Mouse (Mus musculus): ENCODE results near the gene Tshz2. TPM values are rescaled to one million over a fixed set of nuclear protein-coding genes. Genes with fewer than 3 reads are reported as not detected.

Gene Tshz2
- polyA plus RNA-seq, 1 experiment from 2014 or later = 5.9 TPM

- no peak overlapping the region for H3K9ac ChIP-seq (ENCODE audit: low read length)
- no peak overlapping the region for H3K4me3 ChIP-seq (ENCODE audit: low read depth, low read length)
- H3K4me1 ChIP-seq (ENCODE audit: control insufficient read depth, insufficient read depth, low read length) = no peaks in the 10 kb centered on the region
- no peak overlapping the region for H3K4me2 ChIP-seq (ENCODE audit: low read depth, severe bottlenecking)
- no peaks in the 10 kb centered on the region for H3K27me3 ChIP-seq (ENCODE audit: control insufficient read depth, insufficient read depth, low read length)
- H3K27ac ChIP-seq (replicated peaks; ENCODE audit: low read depth, low read length) = no peak overlapping the region
- H3K9me3 ChIP-seq (ENCODE audit: control insufficient read depth, low read length) = no peaks in the 10 kb centered on the region
- no peaks in the 10 kb centered on the region for H3K36me3 ChIP-seq (ENCODE audit: control insufficient read depth, insufficient read depth, low read length)
- 83% methylated on average over 5 of the region's 5 CpGs for WGBS
- no peak for DNase-seq (ENCODE audit: low spot score)
- no peak for ATAC-seq (ENCODE audit: insufficient number of reproducible peaks, low FRiP score, low TSS enrichment, low read depth)
Observed at GRCm38 (mm10) chr2:169674209-169674608, 41.4 kb downstream of the Tshz2 start.

- no peak for DNase-seq (ENCODE audit: low spot score)
- no peak for ATAC-seq (ENCODE audit: insufficient number of reproducible peaks, low FRiP score, low TSS enrichment, low read depth)
Observed at GRCm38 (mm10) chr2:169679264-169679663, 46.5 kb downstream of the Tshz2 start.

GRCm38 (mm10) chr2:169679951-169680350 is 47.1 kb downstream of the Tshz2 start:
- no peak overlapping the region for H3K4me2 ChIP-seq (ENCODE audit: low read depth, severe bottlenecking)
- no peak overlapping the region for H3K9ac ChIP-seq (ENCODE audit: low read length)
- no peaks in the 10 kb centered on the region for H3K27me3 ChIP-seq (ENCODE audit: control insufficient read depth, insufficient read depth, low read length)
- no peak overlapping the region for H3K4me3 ChIP-seq (ENCODE audit: low read depth, low read length)
- 69% methylated on average over 5 of the region's 5 CpGs for WGBS
- DNase-seq (ENCODE audit: low spot score) = no peak
- H3K9me3 ChIP-seq (ENCODE audit: control insufficient read depth, low read length) = no peaks in the 10 kb centered on the region
- H3K4me1 ChIP-seq (ENCODE audit: control insufficient read depth, insufficient read depth, low read length) = no peaks in the 10 kb centered on the region
- H3K36me3 ChIP-seq (ENCODE audit: control insufficient read depth, insufficient read depth, low read length) = no peaks in the 10 kb centered on the region
- no peak for ATAC-seq (ENCODE audit: insufficient number of reproducible peaks, low FRiP score, low TSS enrichment, low read depth)
- H3K27ac ChIP-seq (replicated peaks; ENCODE audit: low read depth, low read length) = no peak overlapping the region

More at GRCm38 (mm10) chr2:169679264-169679663, 46.5 kb downstream of the Tshz2 start:
- no peak overlapping the region for H3K4me3 ChIP-seq (ENCODE audit: low read depth, low read length)
- no peaks in the 10 kb centered on the region for H3K27me3 ChIP-seq (ENCODE audit: control insufficient read depth, insufficient read depth, low read length)
- no peaks in the 10 kb centered on the region for H3K36me3 ChIP-seq (ENCODE audit: control insufficient read depth, insufficient read depth, low read length)
- H3K9ac ChIP-seq (ENCODE audit: low read length) = no peak overlapping the region
- no peak overlapping the region for H3K27ac ChIP-seq (replicated peaks; ENCODE audit: low read depth, low read length)
- H3K9me3 ChIP-seq (ENCODE audit: control insufficient read depth, low read length) = no peaks in the 10 kb centered on the region
- H3K4me1 ChIP-seq (ENCODE audit: control insufficient read depth, insufficient read depth, low read length) = no peaks in the 10 kb centered on the region
- WGBS = 62% methylated on average over 7 of the region's 7 CpGs
- H3K4me2 ChIP-seq (ENCODE audit: low read depth, severe bottlenecking) = no peak overlapping the region

GRCm38 (mm10) chr2:169685260-169685659 is 52.4 kb downstream of the Tshz2 start:
- 62% methylated on average over 5 of the region's 5 CpGs for WGBS
- Histone ChIP-seq H3K27me3 (ENCODE audit: control insufficient read depth, insufficient read depth, low read length) (no peaks in the 10 kb centered on the region), H3K4me3 (ENCODE audit: low read depth, low read length) (no peak overlapping the region), H3K9me3 (ENCODE audit: control insufficient read depth, low read length) (no peaks in the 10 kb centered on the region), H3K9ac (ENCODE audit: low read length) (no peak overlapping the region), H3K36me3 (ENCODE audit: control insufficient read depth, insufficient read depth, low read length) (no peaks in the 10 kb centered on the region), H3K4me2 (ENCODE audit: low read depth, severe bottlenecking) (no peak overlapping the region), H3K4me1 (ENCODE audit: control insufficient read depth, insufficient read depth, low read length) (no peaks in the 10 kb centered on the region), H3K27ac (replicated peaks; ENCODE audit: low read depth, low read length) (no peak overlapping the region)
- ATAC-seq (ENCODE audit: insufficient number of reproducible peaks, low FRiP score, low TSS enrichment, low read depth) (no peak), DNase-seq (ENCODE audit: low spot score) (no peak)

GRCm38 (mm10) chr2:169685747-169686146 is 52.9 kb downstream of the Tshz2 start:
- no peaks in the 10 kb centered on the region for H3K9me3 ChIP-seq (ENCODE audit: control insufficient read depth, low read length)
- H3K4me2 ChIP-seq (ENCODE audit: low read depth, severe bottlenecking) = no peak overlapping the region
- H3K4me1 ChIP-seq (ENCODE audit: control insufficient read depth, insufficient read depth, low read length) = no peaks in the 10 kb centered on the region
- 76% methylated on average over 7 of the region's 7 CpGs for WGBS
- no peak overlapping the region for H3K9ac ChIP-seq (ENCODE audit: low read length)
- DNase-seq (ENCODE audit: low spot score) (no peak), ATAC-seq (ENCODE audit: insufficient number of reproducible peaks, low FRiP score, low TSS enrichment, low read depth) (no peak)
- no peak overlapping the region for H3K27ac ChIP-seq (replicated peaks; ENCODE audit: low read depth, low read length)
- H3K27me3 ChIP-seq (ENCODE audit: control insufficient read depth, insufficient read depth, low read length) = no peaks in the 10 kb centered on the region
- no peak overlapping the region for H3K4me3 ChIP-seq (ENCODE audit: low read depth, low read length)
- H3K36me3 ChIP-seq (ENCODE audit: control insufficient read depth, insufficient read depth, low read length) = no peaks in the 10 kb centered on the region

- WGBS = 88% methylated on average over 12 of the region's 12 CpGs
- Histone ChIP-seq H3K9ac (ENCODE audit: low read length) (no peak overlapping the region), H3K4me3 (ENCODE audit: low read depth, low read length) (no peak overlapping the region), H3K4me1 (ENCODE audit: control insufficient read depth, insufficient read depth, low read length) (no peaks in the 10 kb centered on the region), H3K4me2 (ENCODE audit: low read depth, severe bottlenecking) (no peak overlapping the region), H3K27ac (replicated peaks; ENCODE audit: low read depth, low read length) (no peak overlapping the region), H3K27me3 (ENCODE audit: control insufficient read depth, insufficient read depth, low read length) (no peaks in the 10 kb centered on the region), H3K9me3 (ENCODE audit: control insufficient read depth, low read length) (no peaks in the 10 kb centered on the region), H3K36me3 (ENCODE audit: control insufficient read depth, insufficient read depth, low read length) (no peaks in the 10 kb centered on the region)
- DNase-seq (ENCODE audit: low spot score) (no peak), ATAC-seq (ENCODE audit: insufficient number of reproducible peaks, low FRiP score, low TSS enrichment, low read depth) (no peak)
Observed at GRCm38 (mm10) chr2:169686697-169687430, 54.1 kb downstream of the Tshz2 start.

- Histone ChIP-seq H3K36me3 (ENCODE audit: control insufficient read depth, insufficient read depth, low read length) (no peaks in the 10 kb centered on the region), H3K4me3 (ENCODE audit: low read depth, low read length) (no peak overlapping the region), H3K27ac (replicated peaks; ENCODE audit: low read depth, low read length) (no peak overlapping the region), H3K4me2 (ENCODE audit: low read depth, severe bottlenecking) (no peak overlapping the region), H3K9me3 (ENCODE audit: control insufficient read depth, low read length) (no peaks in the 10 kb centered on the region), H3K9ac (ENCODE audit: low read length) (no peak overlapping the region), H3K4me1 (ENCODE audit: control insufficient read depth, insufficient read depth, low read length) (no peaks in the 10 kb centered on the region), H3K27me3 (ENCODE audit: control insufficient read depth, insufficient read depth, low read length) (no peaks in the 10 kb centered on the region)
- WGBS = 93% methylated on average over 2 of the region's 2 CpGs
- no peak for DNase-seq (ENCODE audit: low spot score)
- ATAC-seq (ENCODE audit: insufficient number of reproducible peaks, low FRiP score, low TSS enrichment, low read depth) = no peak
Observed at GRCm38 (mm10) chr2:169690054-169690453, 57.2 kb downstream of the Tshz2 start.

DNA sequence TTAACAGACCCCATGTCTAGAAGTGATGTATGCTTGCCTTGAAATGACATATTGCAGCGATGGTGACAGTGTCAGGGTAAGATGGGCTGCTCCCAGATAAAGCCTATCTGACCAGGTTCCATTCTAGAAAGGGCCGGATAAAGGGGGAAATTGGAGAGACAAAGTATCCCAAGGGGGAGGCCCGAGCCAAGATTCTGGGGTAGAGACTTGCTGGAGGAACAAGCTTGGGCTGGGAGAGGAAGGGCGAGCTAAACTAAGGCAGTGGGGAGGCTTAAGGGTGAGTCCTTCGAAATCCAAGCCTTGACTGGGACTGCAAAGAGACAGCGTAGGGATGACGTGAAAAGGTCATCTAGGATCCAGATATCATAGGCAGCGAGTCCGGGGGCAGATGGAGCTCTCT is 61.7 kb downstream of the Tshz2 start:
- H3K9ac ChIP-seq (ENCODE audit: low read length) = no peak overlapping the region
- WGBS = 93% methylated on average over 9 of the region's 9 CpGs
- H3K9me3 ChIP-seq (ENCODE audit: control insufficient read depth, low read length) = no peaks in the 10 kb centered on the region
- no peak overlapping the region for H3K4me3 ChIP-seq (ENCODE audit: low read depth, low read length)
- DNase-seq (ENCODE audit: low spot score) (no peak), ATAC-seq (ENCODE audit: insufficient number of reproducible peaks, low FRiP score, low TSS enrichment, low read depth) (no peak)
- H3K27ac ChIP-seq (replicated peaks; ENCODE audit: low read depth, low read length) = no peak overlapping the region
- no peaks in the 10 kb centered on the region; the same call in 1 of the 2 replicates for H3K4me1 ChIP-seq (ENCODE audit: control insufficient read depth, insufficient read depth, low read length)
- no peak overlapping the region for H3K4me2 ChIP-seq (ENCODE audit: low read depth, severe bottlenecking)
- H3K27me3 ChIP-seq (ENCODE audit: control insufficient read depth, insufficient read depth, low read length) = no peaks in the 10 kb centered on the region
- H3K36me3 ChIP-seq (ENCODE audit: control insufficient read depth, insufficient read depth, low read length) = no peaks in the 10 kb centered on the region

GRCm38 (mm10) chr2:169695025-169695424 is 62.2 kb downstream of the Tshz2 start:
- peaks cover 2% of the 10 kb centered on the region; the same call in 1 of the 2 replicates for H3K4me1 ChIP-seq (ENCODE audit: control insufficient read depth, insufficient read depth, low read length)
- H3K4me2 ChIP-seq (ENCODE audit: low read depth, severe bottlenecking) = no peak overlapping the region
- H3K4me3 ChIP-seq (ENCODE audit: low read depth, low read length) = no peak overlapping the region
- no peak overlapping the region for H3K9ac ChIP-seq (ENCODE audit: low read length)
- DNase-seq (ENCODE audit: low spot score) = no peak
- WGBS = 74% methylated on average over 9 of the region's 9 CpGs
- H3K36me3 ChIP-seq (ENCODE audit: control insufficient read depth, insufficient read depth, low read length) = no peaks in the 10 kb centered on the region
- H3K9me3 ChIP-seq (ENCODE audit: control insufficient read depth, low read length) = no peaks in the 10 kb centered on the region
- H3K27me3 ChIP-seq (ENCODE audit: control insufficient read depth, insufficient read depth, low read length) = no peaks in the 10 kb centered on the region
- no peak for ATAC-seq (ENCODE audit: insufficient number of reproducible peaks, low FRiP score, low TSS enrichment, low read depth)
- H3K27ac ChIP-seq (replicated peaks; ENCODE audit: low read depth, low read length) = no peak overlapping the region
